Mouse (Mus musculus) hematopoietic stem cell, adult 5-6 weeks (primary cell): Measurements from ENCODE around the gene Pdzrn4. TPM values are rescaled to one million over a fixed set of nuclear protein-coding genes. Genes with fewer than 3 reads are reported as not detected.

ENCODE experiments used
- ATAC-seq, 2 experiments: fragments of 125-278 bp in 1 of 2; replicated peaks in 1 of 2; 2 replicates each; pipeline ENCODE4 v1.8.0; 2016 to 2017; ENCODE audit warnings: inconsistent platforms in 2 of 2, mild to moderate bottlenecking in 2 of 2, moderate number of reproducible peaks in 2 of 2, low read depth in 1 of 2, moderate TSS enrichment in 1 of 2; ENCODE audit not compliant: low FRiP score in 2 of 2, poor library complexity in 2 of 2, severe bottlenecking in 2 of 2, insufficient read depth in 1 of 2, low TSS enrichment in 1 of 2
- total RNA-seq: library from RNA; stranded (forward); fragments of 172-1452, 232-1000 nt; gene quantifications from 2 replicates; pipeline ENCODE4 v1.2.3, GENCODE M21; 2017

Gene Pdzrn4
- total RNA-seq, 1 experiment from 2014 or later = not detected

GRCm38 (mm10) chr15:92452620-92453019, 55.9 kb downstream of the Pdzrn4 start:
- ATAC-seq = no peak

DNA sequence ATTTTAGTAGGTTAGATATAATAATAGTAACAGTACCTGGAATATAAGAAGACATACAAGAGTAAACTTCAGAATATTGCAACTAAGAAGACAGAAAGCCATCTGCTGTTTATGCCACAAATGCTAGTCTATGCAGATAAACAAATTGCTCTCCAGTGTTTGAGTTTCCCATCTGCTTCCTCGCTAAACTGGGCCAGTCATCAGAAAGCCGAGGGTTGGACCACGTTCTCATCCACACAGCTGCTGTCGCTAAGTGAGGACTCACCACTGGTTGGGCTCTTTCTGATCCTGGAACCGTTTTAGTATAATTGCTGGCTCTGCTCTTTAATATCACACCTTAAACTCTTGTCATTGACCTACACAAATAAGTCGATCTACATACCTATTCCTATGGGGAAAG, 85.5 kb downstream of the Pdzrn4 start:
- no peak for ATAC-seq

- ATAC-seq = no peak
These were observed 94.7 kb downstream of the Pdzrn4 start for GRCm38 (mm10) chr15:92491376-92491775.

DNA sequence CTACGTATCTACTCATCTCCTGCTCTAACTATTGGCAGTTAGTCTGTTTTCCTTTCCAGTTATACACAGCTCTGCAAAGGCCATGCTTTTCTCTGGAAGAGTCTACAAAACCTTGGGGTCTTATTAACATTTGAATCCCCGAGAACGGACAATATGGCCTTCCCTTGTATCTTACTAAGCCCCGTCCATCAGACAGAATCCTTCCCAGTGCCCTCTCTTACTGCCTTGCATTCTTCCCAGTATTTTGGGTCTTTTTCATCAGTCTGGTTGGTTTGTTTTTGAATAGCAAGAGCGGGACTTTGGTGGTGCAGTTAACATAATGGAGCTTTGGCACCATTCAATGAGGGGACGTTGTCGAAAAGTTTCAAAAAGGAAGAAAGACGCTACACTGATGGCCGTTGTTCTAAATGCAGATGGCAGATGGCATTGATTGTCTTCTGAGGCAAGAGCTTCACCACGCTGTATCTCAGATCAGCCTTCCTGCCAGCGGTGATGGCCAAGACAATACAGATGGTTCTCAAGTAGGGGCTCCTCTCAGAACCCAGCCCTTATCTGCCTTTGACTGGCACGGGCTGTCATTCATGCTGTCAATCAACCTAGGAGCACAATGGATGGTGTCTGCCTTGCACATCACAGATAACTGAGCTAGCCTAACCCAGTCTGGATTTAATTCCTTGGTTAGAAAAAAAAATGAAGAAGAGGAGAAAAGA, 98.9 kb downstream of the Pdzrn4 start:
- ATAC-seq = no peak

DNA sequence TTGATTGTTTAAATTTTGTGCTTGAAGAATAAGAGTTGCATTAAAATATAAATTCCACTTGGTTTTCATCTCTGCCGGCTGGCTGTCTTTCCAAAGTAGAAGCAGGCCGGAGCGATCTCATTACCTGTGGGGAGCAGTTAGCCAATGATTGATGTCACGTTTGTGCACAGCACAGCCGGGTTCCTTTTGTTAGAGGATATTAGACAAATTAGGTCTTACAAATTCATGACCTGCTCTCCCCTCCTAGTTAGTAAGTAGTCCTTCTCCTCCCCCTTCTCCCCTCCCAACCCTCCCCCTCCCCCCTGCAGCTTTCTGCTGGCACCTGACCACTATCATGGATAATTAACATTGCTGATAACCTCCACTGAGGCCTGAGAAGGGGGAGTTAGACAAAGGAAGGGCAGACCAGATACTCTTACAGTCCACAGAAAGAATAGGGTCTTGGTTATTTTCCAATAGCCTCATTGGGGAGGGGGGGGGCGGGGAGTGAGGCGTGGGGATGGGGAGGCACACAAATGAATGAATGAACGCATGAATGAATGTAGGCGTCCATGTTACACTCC, 103.7 kb downstream of the Pdzrn4 start:
- ATAC-seq = no peak

DNA sequence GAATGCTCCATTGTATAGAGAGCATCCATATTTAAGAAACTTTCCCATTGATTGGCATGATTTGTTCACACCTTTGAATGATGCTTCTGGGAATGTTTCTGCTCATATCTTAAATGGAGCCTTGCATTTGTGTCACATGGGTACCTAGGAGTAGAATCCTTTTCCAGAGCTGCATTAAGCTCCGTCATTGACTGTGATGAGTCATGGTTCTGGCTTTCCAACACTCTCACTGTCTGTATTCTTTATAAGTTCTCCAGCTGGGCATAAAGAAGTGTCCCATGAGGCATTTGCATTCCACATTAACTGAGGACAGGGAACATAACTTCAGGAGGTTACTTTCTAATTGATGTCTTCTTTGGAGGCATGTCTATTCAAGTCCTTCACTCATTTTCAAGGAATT, 106.1 kb downstream of the Pdzrn4 start:
- ATAC-seq = no peak

- no peak for ATAC-seq
These were observed 112.7 kb downstream of the Pdzrn4 start for GRCm38 (mm10) chr15:92509372-92509771.

GRCm38 (mm10) chr15:92515651-92516050, 119.0 kb downstream of the Pdzrn4 start:
- ATAC-seq = no peak

- no peak for ATAC-seq
These were observed 124.1 kb downstream of the Pdzrn4 start for GRCm38 (mm10) chr15:92520677-92521225.

GRCm38 (mm10) chr15:92521686-92522085, 125.0 kb downstream of the Pdzrn4 start:
- no peak for ATAC-seq

DNA sequence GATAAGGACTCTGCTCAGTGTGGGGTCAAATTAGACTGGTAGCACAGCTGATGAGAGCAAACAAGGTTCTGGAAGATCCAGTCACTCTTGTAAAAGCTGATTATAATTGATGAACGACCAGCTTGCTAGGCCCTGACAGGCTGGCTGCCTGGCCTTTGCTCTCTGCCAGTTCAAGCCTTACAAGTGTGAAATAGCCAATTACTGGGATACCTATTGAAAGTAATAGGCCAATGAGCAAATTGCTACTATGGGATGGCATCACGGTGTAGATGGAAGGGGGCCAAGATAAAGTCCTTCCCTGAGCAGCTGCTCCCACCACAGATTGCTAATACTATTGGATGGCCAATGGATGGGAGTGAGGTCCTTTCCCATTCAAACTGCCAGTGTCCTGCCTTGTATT, 128.2 kb downstream of the Pdzrn4 start:
- no peak for ATAC-seq

DNA sequence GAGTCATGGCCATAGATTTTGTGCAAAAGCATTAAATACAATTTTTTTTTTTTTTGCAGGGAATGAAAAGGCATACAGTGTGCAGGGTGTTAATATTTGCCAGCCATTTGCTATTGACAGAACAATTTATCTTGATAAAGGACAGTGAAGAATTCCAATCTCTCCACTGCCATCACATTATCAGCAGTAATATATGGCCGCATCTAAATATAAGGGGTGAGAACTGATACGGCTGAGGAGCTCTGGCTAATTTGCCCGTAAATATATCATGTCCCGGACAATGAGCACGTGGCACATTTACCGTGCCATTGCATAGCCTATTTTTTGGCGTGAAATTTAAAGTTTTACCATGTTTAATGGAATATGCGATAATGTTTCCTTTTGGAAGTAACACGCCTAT, 128.7 kb downstream of the Pdzrn4 start:
- ATAC-seq = no peak

DNA sequence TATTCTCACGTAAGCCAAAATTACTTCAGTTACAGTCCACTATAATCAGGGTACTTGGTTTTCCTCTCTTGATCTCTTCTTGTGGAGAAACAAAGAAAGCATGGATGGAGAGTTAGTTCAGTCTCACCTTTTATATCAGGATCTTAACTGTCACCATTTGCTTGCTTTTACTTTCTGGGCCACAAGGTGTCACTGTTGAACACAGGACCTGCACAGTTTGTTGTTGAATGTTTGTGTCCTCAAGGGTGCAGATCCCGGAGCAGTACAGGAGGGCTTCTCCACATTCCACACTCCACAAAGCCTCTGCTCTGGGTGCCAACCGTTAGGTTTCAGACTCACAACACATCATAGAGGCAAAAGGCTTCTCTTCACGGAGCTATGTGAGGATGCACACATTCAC, 130.1 kb downstream of the Pdzrn4 start:
- ATAC-seq = no peak

GRCm38 (mm10) chr15:92543252-92543651, 146.6 kb downstream of the Pdzrn4 start:
- no peak for ATAC-seq

DNA sequence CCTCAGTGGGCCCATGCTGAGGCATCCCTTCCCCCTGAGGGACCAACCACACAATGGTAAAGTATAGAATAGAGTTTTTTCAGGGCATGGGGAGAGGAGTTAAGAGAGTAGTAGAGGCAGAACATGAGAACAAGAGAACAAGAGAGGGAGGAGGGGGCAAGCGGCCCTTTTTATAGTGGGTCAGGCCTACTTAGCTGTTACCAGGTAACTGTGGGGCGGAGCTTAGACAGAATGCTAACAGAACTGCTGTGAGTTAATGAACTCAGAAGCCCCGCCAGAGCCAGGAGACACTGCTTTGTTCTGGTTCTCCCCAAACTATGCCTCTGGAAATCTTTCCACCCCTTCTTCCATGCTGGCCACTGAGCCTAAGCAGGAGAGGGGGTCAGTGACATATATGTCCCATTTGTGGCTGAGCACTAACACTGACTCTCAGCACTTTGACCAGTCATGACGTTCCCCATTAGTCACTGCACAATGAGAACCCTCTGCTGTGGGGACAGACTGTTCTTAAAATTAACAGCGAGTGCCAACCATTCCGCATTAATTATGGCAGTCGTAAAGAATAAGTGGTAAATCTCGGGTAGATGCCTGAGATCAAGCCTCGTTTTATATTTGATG, 150.7 kb downstream of the Pdzrn4 start:
- no peak for ATAC-seq

DNA sequence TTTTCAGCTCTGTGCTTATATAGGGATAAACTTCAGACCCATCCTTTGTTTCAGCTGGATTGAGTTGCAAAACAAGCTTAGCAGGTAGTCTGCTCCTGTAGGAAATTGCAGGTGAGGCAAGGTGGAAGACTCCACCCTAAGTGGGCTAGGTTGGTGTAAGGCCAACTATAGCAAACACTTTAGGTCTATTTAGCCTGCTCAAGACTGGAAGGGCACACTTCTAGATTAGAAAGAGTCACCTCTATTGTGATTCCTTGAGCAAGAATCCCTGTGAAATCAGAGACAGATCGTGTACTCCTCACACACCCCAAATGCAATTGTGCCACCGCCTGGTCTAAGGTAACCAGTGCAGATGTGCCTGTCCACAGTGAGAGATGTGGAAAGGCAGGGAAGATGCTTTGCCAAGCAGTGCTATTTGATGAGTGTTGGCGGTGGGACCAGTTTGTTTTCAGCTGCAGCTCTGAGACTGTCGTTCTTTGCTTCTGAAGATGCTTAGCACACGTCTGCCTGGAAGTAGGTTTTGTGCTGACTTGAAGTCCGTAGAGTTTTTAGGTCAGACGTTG, 158.4 kb downstream of the Pdzrn4 start:
- ATAC-seq = no peak

GRCm38 (mm10) chr15:92555716-92556115, 159.0 kb downstream of the Pdzrn4 start:
- no peak for ATAC-seq

GRCm38 (mm10) chr15:92558592-92558991, 161.9 kb downstream of the Pdzrn4 start:
- ATAC-seq = no peak
